Mouse (Mus musculus) brain, embryonic 14.5 days (tissue): ENCODE measurements around the gene Eya2.

Experiments used
- CTCF ChIP-seq: fragments of 200-500 bp; IDR thresholded peaks from 2 replicates; pipeline ENCODE4 v1.5.1; 2012; ENCODE audit warnings: inconsistent platforms, mild to moderate bottlenecking, moderate library complexity, borderline replicate concordance; ENCODE audit not compliant: insufficient read depth, insufficient read length; ENCODE audit errors: extremely low read depth
- POLR2A ChIP-seq: fragments of 200-500 bp; IDR thresholded peaks from 2 replicates; pipeline ENCODE4 v1.6.1; 2012; ENCODE audit warnings: mild to moderate bottlenecking, inconsistent platforms, borderline replicate concordance; ENCODE audit not compliant: poor library complexity, insufficient read depth, insufficient read length, severe bottlenecking; ENCODE audit errors: extremely low read depth

DNA sequence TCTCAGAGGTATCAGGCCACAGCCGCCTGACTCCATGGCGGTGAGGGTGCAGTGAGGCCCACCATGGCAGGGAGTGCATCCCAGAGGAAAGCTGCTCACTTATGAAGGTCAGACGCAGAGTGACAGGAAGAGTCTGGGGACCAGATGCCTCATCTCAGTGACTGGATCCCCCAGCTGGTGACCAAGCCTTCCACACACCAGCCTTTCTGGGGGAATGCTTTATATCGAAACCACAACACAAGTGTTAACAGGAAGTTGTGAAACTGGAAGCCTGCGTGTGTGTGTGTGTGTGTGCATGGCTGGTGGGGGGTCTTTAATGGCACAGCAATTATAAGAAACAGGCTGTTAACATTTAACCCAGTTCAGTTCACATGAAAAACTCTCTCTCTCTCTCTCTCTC lies 64.7 kb downstream of the Eya2 start:
- TF ChIP-seq CTCF (no peak), POLR2A (no peak)
